Mouse (Mus musculus): ENCODE measurements at regions not wholly inside any gene's neighbourhood (a gene's known extent, or its start where the extent isn't known, plus 50 kb on each side); places are given as distances from the start of the nearest gene placed in this dataset.

- no peak for DNase-seq (ENCODE audit: extremely low spot score in 1 of 2, low spot score in 1 of 2)
Observed at GRCm38 (mm10) chr4:127430237-127430636, 72.3 kb upstream of the Gjb5 start.

DNA sequence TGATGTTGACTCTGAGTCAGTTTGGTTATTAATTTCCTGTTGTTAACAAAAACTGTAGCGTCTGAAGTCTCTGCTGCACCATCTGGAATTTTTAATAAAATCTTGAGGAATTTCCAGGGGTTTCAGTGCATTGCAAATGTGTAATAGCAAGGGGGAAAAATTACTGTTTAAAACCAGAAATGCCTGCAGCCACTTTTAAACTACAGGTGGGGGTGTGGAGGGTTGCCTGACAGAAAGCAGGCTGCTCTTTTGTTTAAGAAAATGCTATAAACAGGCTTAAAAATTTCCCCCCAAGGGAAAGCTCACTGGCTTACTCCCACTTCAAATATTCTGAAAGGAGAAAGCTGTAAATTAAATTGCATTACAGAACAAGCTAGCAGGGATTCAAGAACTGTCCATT is 71.8 kb upstream of the Gjb5 start:
- no peak for DNase-seq (ENCODE audit: extremely low spot score in 1 of 2, low spot score in 1 of 2)

DNA sequence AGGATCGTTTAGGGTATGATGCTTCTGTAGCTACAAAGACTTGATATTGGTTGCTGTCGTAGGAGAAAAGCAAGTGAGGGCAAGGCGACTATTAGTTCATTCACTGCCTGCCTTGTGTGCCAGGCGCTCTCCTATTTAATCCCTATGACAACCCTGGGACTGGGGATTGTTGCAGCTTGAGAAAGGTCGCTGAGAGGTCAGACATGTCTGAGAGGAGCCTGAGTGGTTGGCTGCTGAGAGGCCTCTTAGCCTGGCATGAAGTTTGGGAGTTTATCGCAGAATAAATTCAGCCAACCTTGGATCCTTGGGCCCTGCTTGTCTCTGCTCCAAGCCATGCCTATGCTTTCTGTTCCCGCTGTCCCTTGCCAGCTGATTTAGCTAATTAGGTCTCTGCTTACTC is 65.9 kb upstream of the Gjb5 start:
- DNase-seq (ENCODE audit: extremely low spot score in 1 of 2, low spot score in 1 of 2): no peak

GRCm38 (mm10) chr4:127421927-127422450 is 64.0 kb upstream of the Gjb5 start:
- no peak for DNase-seq (ENCODE audit: extremely low spot score in 1 of 2, low spot score in 1 of 2)

- no peak for DNase-seq (ENCODE audit: extremely low spot score in 1 of 2, low spot score in 1 of 2)
Observed at GRCm38 (mm10) chr4:127421129-127421528, 63.1 kb upstream of the Gjb5 start.

DNA sequence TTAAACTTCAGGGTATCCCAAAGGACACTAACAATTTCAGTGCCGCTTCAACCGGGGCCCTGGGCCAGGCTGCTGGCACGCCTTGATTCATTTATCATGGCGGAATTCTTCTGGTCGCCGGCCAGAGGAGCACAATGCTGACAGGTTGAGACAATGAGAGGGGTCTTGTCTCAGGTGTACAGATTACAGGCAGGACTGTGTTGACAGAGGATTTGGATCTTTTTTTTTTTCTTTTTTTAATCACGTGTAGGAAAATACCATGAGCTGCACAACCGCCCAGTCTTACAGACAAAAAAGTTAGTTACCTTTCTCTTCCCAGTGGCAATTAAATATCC is 61.8 kb upstream of the Gjb5 start:
- DNase-seq (ENCODE audit: extremely low spot score in 1 of 2, low spot score in 1 of 2): no peak

DNA sequence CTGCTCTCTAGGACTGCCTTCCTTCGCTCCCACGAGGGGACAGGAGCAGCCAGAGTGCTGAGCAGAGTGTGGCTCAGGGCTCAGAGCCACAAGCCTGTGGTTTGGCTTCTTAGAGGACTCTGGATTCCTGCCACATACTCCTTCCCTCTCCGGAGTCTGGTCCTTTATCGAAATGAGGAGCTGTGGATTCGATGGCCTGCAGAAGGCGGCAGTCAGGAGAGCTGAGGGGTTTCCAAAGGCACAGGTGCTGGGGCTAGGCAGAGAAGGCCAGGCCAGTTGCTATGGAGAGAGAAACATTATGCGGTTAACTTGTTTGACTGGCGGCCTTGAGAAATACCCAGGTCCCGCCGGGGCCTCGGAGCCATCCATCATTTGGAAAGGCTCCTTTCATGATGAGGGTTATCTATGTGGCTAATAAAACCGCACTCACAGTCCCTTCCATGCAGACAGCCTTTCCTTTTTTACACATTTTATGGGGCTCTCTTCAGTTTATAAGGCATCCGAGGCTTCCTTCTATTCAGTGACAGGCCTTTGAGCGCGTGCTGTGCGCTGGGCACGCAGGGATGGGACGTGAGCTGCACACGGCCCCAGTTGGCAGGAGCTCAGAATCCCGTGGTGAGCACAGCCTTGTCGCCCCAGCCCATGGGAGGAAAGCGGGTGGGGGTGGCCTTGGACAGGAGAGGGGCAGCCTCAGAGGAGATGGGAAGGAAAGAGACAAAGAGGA is 61.2 kb upstream of the Gjb5 start:
- DNase-seq (ENCODE audit: extremely low spot score in 1 of 2, low spot score in 1 of 2): no peak

- DNase-seq (ENCODE audit: extremely low spot score in 1 of 2, low spot score in 1 of 2): no peak
Observed at GRCm38 (mm10) chr4:127416906-127417305, 58.9 kb upstream of the Gjb5 start.

DNA sequence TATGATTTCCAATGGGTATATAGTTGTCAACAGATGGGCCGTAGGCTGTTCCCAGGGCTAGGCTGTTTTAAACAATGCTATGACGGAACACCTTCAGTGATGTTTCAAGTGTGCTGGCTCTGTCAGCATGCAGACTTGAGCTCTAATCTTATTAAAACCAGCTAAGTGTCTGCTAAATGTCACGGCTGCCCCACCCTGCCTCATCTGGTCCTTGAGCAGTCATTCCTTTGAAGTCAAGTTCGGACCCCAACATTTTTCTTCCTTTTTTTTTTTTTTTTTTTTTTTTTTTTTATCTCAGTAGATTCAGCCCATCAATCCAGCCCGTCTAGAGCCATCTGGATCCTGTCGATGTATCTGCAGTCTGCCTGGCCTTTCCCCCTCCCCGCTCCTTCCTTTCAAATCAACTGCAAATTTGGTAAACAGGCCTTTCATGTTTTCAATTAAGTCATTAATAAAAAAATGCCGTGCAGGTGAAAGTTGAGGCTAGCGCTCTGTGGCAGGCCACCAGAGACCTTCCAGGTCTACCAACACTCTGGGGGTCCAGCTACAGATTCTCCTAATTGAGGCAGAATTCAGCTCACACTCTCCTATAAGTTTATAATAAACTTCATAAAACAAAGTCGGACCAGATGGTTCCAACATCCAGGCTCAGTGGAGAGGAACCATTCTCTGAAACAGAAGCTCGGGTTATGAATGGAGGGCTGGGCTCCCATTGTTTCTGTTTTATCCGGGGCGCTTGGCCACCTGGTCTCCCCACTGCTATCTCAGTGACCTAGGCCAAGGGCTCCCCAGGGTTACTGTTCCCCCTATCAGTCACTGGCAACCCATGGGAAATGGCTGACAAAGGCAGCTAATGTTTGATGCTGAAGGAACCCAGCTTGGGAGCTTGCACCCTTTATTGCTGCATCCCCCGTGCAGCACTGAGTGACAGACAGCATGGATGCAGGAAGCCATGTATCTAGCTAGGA is 56.3 kb upstream of the Gjb5 start:
- no peak for DNase-seq (ENCODE audit: extremely low spot score in 1 of 2, low spot score in 1 of 2)

Data from layer of hippocampus, postnatal 25 days (tissue).